Mouse (Mus musculus) ovary, adult 10 weeks (tissue): Measurements from ENCODE around the gene Zbtb24. TPM values are rescaled to one million over a fixed set of nuclear protein-coding genes. Genes with fewer than 3 reads are reported as not detected.

Source experiments
- polyA plus RNA-seq: library from polyadenylated mRNA; stranded (reverse); fragments of 350-450 nt; fragmentation: Illumina TruSeq; extraction: RNeasy Lipid Tissue Mini Kit (QIAGEN cat#74804); gene quantifications from one replicate; pipeline ENCODE4 v1.2.3, GENCODE M21; 2014

Zbtb24 gene
- polyA plus RNA-seq, result 10.2 TPM

GRCm38 (mm10) chr10:41450137-41450670 lies at the start of gene Zbtb24:
TSS of gene Zbtb24 (plus strand) at chr10:41450383.

GRCm38 (mm10) chr10:41476171-41477017 lies 26.2 kb downstream of the Zbtb24 start, which contains the start of gene Mical1:
TSS of gene Mical1 (plus strand) at chr10:41476314.

GRCm38 (mm10) chr10:41489708-41490517 lies 39.7 kb downstream of the Zbtb24 start, which contains the start of the genes Smpd2 and Ppil6:
TSS of gene Smpd2 (minus strand) at chr10:41490369.
TSS of gene Ppil6 (plus strand) at chr10:41490439.

Other genes starting within 250 kb of the Zbtb24 start
- 42.0 TPM for gene Fig4, start 147.1 kb upstream of the Zbtb24 start, polyA plus RNA-seq
- 2.9 TPM for gene Ak9, start 146.4 kb upstream of the Zbtb24 start, polyA plus RNA-seq
- 2.2 TPM for gene Mical1, start 25.9 kb downstream of the Zbtb24 start, polyA plus RNA-seq
- 1.4 TPM for gene Smpd2, start 40.0 kb downstream of the Zbtb24 start, polyA plus RNA-seq
- gene Ppil6, start 40.1 kb downstream of the Zbtb24 start, polyA plus RNA-seq, result 9.2 TPM
- 1,026 TPM for gene Cd164, start 69.0 kb downstream of the Zbtb24 start, polyA plus RNA-seq